Mouse (Mus musculus) R1 (cell line): Measurements from ENCODE around the gene Creb3l1.

ENCODE experiments used
- DNase-seq: peaks from one replicate; pipeline ENCODE4 v3.0.0-alpha.2; 2018; ENCODE audit warnings: low read depth, low spot score

Creb3l1 gene

DNA sequence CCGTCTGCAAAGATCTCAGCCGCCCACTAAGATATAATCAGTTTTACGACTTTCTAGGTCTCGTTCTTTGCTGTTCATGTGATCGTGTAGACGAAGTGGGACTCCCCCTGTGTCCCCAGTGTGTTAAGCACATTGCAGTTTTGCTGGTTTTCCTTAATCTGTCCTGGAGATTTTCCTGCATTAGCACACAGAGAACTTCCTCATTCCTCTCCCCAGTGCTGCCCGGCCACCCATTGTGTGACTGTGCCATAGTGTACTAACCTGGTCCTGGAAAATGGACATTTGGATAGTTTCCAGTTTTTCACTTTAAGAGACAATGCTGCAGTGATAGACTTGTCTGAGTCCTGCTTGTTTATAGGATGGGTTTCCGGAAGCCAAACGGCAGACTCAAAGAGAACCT is 10.0 kb upstream of the Creb3l1 start:
- DNase-seq = no peak

GRCm38 (mm10) chr2:92030554-92030953 is 6.3 kb upstream of the Creb3l1 start:
- DNase-seq = no peak

- DNase-seq = no peak
Observed at GRCm38 (mm10) chr2:92029387-92030133, 5.3 kb upstream of the Creb3l1 start.

- DNase-seq = peak; percentile 9
Observed at GRCm38 (mm10) chr2:92027811-92028590, 3.7 kb upstream of the Creb3l1 start.

- no peak for DNase-seq
Observed at GRCm38 (mm10) chr2:92025966-92026365, 1.7 kb upstream of the Creb3l1 start.

DNA sequence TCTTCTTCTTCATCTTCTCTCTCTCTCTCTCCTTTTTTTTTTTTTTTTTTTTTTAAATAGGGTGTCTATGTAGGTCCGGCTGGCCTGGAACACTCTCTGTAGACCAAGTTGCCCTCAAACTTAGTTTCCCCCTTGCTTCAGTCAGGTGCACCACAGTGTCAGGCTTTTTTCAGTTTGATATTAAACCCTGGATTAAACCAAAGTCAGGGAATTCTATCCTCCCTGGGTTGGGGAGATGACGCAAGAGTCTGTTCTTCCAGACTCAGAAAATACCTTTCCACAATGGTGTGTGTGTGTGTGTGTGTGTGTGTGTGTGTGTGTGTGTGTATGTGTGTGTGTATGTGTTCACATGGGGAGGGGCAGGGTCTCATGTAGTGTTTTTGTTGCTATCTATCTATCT is 900 bp upstream of the Creb3l1 start:
- no peak for DNase-seq

GRCm38 (mm10) chr2:92023362-92024273 is 684 bp downstream of the Creb3l1 start:
- DNase-seq = peak; percentile 53

DNA sequence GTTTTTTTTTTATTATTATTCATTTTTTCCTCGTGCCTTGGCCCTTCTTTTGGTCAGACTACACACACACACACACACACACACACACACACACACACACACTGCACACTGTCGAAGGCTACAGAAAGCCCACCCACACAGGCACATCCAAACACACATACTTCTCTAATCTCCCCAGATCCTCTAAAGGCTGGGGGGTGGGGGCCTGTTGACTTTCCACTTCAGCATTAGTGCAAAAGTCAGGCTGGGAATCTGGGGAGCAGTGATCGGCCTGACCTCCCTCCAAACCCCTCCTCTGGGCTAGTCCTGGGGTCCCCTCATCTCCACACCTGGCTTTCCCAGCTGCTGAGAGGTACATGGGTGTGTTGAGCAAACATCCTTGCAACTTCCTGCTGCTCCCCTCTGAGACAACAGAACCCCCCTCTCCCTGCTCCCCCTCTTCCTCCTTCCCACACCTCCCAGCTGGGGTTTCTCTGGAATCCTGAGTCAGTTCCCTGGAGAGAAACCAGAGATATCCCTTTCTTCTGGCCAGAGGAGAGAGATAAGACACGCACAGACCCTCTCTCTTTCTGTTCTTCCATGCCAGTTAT is 3.5 kb downstream of the Creb3l1 start:
- no peak for DNase-seq

GRCm38 (mm10) chr2:92017440-92017839 is 6.9 kb downstream of the Creb3l1 start:
- no peak for DNase-seq

DNA sequence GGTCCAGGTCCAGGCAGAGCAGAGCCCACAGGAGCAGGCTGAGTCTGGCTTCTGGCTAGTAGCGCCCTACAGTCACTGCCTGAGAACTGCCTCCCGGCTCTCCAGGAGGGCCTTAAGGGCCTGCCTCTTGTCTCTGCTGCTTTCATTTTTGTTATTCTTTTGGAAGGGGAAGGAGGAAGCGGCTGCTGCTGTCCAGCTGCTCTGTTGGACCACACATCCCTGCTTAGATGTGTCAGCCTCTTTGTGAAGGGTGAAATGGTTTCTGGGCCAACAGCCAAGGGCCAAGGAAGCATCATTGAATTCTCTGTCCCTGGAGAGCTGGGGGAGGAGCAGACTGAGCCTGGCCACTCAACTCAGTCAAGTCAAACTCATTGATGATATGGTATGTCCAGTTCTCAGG is 7.3 kb downstream of the Creb3l1 start:
- no peak for DNase-seq

DNA sequence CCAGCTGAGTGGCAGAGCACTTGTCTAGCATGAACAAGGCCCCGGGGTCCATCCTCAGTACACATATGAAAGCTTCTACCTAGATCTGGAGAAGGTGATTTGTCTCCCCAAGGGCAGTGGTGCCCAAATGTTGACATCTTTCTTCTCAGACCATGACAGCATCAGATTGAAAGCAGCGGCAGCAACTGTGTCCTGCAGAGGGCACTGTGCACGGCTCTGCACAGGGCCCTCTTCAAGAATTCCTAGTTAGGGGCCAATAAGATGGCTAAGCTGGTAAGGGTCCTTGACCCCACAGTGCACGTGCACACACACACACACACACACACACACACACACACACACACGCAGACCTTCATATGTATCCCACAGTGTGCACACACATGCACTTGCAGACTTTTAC is 9.4 kb downstream of the Creb3l1 start:
- peak; percentile 28 for DNase-seq

- no peak for DNase-seq
Observed at GRCm38 (mm10) chr2:92014248-92014647, 10.1 kb downstream of the Creb3l1 start.

GRCm38 (mm10) chr2:92012768-92013445 is 11.4 kb downstream of the Creb3l1 start:
- DNase-seq = peak; percentile 89

DNA sequence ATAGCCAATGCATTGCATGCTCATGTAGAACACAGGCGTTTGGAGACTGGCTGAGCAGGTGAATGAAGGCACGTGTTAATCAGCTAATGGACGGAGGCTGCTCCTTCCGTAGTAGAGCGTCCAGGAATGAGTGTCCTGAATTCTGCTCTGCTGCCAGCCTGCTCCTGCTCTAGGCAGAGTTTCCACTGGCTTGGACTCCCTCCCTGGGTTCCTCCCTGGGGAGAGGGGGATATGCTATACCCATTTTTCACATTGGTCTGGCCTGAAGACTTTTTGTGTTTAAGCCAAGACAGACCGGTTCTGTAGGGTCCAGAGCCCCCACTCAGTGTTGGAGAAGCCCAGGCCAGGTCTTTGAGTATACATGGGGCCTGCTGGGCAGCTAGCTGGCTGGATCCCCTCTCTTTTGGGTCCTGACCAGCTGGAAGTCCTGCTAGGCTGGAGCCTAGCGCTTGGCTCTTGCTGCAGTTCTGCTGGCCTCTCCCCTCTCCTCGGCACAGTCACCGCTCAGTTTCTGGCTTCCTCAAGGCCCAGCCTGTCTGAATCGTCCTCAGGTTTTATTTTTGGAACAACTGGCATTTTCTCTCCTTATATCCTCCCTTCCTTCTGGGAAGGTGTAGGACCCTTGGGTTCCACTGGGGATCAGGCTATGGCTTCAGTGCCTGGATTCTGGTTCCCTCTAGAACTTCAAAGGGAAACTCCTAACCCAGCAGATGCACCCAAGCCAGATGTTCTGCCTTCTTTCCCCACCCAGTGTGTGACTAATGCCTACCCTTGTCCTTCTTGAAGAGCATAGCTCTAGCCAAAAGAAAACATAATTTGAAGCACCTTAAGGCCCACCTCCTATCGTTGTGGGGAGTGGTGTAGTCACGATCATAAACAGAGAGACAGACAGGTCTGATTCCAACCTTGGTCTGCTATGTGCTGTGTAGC is 12.6 kb downstream of the Creb3l1 start:
- no peak for DNase-seq

DNA sequence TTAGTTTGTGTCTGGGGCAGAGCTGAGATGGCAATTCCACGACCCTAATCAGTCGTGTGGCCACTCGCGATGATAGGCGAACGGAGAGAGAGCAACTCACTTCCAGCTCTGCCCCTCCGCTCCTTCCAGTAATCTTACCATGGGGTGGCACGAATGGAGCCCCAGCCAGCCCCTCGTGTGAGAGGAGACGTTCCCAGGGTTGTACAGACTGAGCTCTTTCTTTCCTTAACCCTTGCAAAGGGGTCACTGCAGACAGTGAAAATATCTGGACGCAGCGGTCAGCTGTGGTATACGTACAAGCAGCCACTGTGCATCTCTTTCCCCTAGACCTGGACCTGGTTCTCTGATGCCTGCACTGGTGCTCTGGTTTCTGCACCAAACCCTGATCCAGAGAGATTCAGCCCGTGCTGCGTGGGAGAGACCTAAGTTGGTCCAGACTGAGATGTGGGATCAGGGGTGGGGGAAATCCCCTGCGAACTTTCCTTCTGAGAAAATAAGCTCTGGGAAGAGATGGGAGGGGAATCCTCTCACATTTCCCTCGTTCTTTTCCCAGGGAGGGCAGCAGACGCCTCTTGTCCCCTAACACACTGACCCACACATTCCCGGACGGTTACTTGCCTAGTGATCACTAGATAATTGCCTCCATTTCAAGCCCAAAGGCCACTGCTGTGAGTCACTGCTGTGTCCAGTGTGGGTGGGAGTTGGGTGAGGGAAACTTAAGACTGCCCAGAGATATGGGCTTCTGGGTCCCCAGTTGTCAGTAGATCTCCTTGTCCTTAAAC is 15.5 kb downstream of the Creb3l1 start:
- DNase-seq = no peak

GRCm38 (mm10) chr2:92007933-92008622 is 16.2 kb downstream of the Creb3l1 start:
- DNase-seq = peak; percentile 99

DNA sequence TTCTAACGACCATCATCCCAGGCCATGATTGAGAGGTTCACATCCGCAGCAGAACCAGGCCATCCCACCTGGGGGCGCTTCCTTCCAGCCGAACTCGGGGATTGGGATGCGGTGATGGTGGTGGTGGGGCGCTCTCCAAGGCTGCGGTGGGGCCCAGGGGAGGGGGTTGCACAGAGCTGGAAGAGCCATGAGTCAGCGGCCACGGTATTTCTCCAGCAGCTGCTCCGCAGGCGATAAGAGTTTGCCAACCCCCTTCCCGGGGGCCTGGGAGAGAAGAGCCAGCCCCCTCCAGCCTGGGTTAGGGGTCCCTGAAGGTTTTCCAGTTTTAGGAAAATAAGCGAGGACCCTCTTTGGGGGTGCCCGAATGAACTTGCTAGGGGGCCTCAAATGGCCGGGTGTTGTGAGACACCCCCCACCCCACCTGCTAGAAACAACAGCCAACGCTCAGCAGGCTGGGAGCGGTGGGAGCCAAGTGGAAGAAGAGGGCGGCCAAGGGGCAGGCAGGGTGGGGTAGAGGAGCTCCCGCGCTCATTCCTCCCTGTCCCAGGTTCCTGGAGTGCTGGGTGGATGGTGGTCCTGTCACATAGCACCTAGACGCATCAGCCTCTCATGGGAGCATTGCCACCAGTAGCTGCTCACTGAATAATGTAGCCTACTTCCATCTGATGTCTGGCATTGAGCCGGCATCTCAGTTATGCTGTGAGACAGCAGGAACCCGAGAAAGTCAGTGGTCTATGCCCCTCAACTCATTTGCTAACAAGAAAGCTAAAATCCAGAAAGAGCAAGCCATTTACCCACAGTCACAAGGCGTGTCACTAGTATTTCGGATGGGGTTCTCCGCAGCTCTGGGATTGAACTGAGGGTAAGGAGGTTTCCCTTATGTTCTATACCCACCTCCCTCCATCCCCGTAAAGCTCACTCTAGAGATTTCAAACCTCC is 17.1 kb downstream of the Creb3l1 start:
- DNase-seq = peak; percentile 61
